Mouse (Mus musculus) adrenal gland, adult 2 months (tissue): ENCODE results near the gene Prom2. TPM values are rescaled to one million over a fixed set of nuclear protein-coding genes. Genes with fewer than 3 reads are reported as not detected.

Experiments used
- DNase-seq: peaks from one replicate; pipeline ENCODE4 v3.0.0; 2021
- long read RNA-seq: library from polyadenylated mRNA; stranded (forward); transcript quantifications from one replicate; pipeline ENCODE4 v2.0.0, GENCODE M21; 2021
- polyA plus RNA-seq: library from polyadenylated mRNA; depleted of rRNA; stranded (reverse); fragments of >200 nt; gene quantifications from 2 replicates; pipeline ENCODE4 v1.2.3, GENCODE M21; 2012; rRNA removed
- total RNA-seq, 2 experiments: library from RNA; stranded (reverse); gene quantifications; 2 replicates each; pipeline ENCODE4 v1.2.3; 2021

Prom2 gene
- total RNA-seq, result under 1 TPM; 0.37 to 0.83 TPM
- polyA plus RNA-seq, result 0.42 and 0.63 TPM in 2 replicates
- long read RNA-seq, result 0 reads

- DNase-seq, result no peak
Observed at GRCm38 (mm10) chr2:127541185-127541584, at the start of gene Prom2. TSS of gene Prom2 (minus strand) at chr2:127541467.

DNA sequence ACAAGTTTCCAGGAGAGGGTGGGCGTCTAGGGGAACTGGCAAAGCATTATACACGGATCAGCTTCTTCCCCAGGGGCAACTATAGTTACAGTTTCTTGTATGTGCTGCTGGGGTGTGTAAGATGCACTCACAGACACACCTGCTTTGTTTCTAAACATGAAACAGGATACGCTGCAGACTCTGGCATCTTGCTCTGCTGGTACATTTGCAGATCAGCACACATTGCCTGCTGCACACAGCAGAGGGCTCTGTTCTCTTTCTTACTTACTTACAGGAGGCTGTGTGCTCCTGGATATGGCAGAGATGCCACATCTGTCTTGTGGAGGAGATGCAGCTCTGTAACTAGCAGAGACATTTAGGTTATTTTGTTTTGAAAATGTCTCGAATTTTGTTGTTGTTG, 49.6 kb upstream of the Prom2 start:
- DNase-seq, result no peak

GRCm38 (mm10) chr2:127590204-127590603, 48.9 kb upstream of the Prom2 start:
- no peak for DNase-seq

DNA sequence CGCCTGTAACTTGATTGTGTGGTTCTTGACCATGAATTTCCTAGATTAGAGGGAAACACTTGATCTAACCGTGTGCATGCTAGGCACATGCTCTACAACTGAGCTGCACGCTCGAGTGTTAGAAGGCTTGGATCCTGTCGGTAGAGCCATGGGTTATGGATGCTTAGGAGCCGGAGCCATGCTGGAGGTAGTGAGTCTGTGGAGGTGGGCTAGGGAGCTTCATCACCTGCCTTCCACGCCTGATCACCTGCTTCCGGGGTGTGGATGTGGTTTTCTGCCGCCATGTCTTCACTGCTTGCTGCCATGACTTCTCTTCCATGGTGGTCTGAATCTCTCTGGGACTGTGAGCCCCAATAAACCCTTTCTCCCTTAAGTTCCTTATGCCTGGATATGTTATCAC, 47.6 kb upstream of the Prom2 start:
- no peak for DNase-seq

DNA sequence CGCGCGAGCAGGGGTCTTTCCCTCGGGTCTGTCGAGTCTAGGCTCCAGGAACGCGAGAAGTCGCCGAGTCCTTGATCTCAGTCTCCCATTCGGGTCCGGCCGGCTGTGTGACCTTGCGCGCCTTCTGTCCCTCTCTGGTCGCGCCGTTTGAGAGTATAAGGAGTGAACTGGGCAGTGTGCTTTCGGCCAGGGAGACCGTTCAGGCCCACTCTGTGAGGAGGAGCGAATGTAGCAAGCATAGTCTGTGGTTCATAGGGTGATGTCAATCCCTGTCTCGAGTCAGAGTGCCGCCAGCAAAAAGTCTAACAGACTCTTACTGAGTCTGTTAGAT, 46.2 kb upstream of the Prom2 start:
- no peak for DNase-seq

DNA sequence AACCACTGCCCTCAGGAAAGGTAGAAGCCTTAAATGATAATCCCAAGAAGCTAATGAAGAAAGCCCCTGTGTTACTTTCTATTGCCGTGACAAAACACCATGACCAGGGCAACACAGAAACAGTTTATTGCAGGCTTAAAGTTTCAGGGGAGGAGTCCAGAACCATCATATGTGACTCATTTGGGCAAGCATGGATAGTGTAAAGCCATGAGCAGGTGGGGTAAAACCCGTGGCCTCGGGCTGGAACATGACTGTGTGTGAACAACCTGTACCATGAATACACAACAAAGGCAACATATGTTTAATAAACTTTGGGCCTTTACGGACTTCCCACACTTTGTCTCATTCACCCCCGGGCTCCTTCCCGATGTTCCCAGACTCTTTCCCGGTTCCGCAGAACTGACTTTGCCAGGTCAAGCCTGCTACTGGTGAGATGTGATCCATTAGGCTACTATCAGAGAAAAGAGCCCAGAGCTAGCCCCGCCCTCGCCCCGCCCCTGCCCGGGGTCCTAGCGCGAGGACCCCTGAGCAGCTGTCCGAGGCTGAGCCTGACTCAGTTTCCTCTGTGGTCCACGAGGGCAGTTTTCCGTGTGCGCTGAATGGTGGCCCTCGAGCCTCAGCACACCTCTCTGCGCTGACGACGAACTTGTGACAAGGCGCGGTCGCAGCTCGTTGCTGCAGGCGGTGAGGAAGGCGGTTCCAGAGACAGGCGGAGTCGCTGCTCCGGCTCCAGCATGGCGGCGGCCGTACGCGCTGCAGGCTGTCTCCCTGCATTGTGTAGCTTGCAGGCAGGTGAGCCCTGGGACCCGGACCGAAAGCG, 45.6 kb upstream of the Prom2 start, which contains the start of the genes Zfp661 and Mrps5:
Gene Zfp661, minus strand, starts transcription at position 401 of the 820 bp plus-strand sequence.
Gene Mrps5, plus strand, starts transcription at position 529 of the 820 bp plus-strand sequence.
- DNase-seq, result peak; percentile 89

GRCm38 (mm10) chr2:127584436-127584858, 43.2 kb upstream of the Prom2 start:
- peak; percentile 95 for DNase-seq

GRCm38 (mm10) chr2:127573322-127573721, 32.1 kb upstream of the Prom2 start:
- no peak for DNase-seq

- DNase-seq, result peak; percentile 76
Observed at GRCm38 (mm10) chr2:127559070-127559966, 18.1 kb upstream of the Prom2 start.

GRCm38 (mm10) chr2:127551078-127551477, 9.8 kb upstream of the Prom2 start:
- DNase-seq, result no peak

GRCm38 (mm10) chr2:127550446-127550845, 9.2 kb upstream of the Prom2 start:
- DNase-seq, result no peak

DNA sequence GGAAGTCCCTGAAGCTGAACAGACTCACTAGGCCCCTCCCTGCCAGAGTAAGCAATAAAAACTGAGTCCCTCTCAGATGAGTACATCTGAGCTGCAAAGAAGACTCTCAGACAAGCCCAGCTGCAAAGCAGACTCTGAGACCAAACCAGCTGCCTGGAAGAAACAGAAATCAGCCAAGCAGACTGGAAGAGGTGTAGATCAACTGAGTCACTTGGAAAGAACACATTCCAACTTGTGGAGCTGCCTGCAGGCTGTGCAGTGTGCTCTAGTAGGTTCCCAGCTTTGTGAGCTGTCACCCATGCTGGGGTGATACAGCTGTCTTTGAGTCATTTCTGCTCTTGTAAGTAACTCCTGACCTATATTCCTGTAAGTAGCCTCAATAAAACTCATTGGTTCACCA, 8.4 kb upstream of the Prom2 start:
- no peak for DNase-seq

GRCm38 (mm10) chr2:127548342-127549074, 7.2 kb upstream of the Prom2 start:
- no peak for DNase-seq

DNA sequence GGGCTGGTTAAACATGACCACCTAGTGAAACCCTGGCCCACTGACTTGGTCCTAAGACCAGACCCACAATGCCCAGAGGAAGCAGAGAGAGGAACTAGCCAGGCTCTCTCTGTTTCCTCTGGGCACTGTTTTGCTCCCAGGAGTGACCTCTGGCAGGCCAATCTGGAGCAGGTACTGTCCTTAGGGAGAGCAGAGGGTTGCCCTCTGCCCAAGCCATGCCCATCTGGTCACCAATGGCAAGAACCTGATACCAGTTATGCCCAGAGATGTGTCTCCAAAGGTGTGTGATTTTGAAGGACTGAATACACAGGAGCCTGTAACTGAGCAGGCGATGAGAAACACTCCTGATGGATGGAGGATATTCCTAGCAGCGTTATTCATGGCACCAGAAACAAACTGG, 430 bp upstream of the Prom2 start:
- DNase-seq, result no peak

GRCm38 (mm10) chr2:127539494-127539893, 1.8 kb downstream of the Prom2 start:
- DNase-seq, result no peak

DNA sequence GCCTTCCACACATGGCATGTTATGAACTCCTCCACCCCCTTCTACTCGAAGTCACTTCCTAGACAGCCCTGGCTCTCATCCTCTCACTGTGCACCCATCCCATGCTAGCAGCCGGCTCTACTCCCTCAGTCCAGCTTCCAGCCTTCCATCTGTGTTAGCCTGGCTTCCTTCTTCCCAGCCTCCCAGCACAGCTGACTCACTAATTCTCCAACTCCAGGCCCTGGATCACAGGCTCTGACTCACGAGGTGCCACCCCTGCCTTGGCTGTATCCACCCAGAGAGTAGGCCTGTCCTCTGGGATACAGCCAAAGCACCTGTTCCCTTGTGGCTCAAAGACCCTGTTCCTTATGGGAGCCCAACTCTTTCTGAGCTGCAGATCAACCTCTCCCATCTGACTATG, 3.7 kb downstream of the Prom2 start:
- peak; percentile 75 for DNase-seq

DNA sequence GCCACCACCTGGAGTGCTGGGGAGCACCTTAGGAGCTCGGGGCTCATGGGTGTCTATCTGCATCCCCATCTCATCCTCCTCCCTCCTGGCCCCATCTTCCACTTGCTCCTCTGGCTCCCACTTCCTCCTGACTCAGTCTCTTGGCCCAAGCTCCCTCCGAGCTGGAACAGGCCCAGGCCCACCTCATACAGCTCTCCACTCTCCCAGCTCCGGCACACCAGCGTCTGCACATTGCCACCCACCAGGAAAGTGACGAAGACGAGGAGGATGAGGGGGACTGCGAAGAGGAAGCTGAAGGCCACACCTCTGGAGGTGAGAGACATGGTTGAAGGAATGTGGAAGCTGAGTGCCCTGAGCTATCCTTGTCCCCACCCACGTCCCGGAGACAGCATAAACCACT, 5.9 kb downstream of the Prom2 start:
- no peak for DNase-seq

DNA sequence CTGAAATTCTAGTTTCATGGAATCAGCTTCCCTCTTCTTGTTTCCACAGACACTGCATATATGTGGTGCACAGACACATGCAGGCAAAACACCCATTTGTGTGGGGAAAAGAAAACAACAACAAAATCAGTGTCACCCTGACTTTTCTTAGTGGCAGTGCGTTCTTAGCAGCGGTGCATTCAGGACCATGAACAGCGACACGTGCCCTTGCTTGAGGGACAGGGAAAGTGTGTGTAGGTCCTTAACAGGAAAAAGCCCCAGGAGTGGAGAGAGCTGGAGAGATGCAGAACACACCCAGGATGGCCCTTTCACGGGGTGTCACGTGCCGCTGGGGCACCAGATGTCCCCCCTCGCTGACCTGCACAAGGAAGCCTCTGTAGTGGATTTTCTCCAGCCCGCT, 8.9 kb downstream of the Prom2 start:
- DNase-seq, result no peak

DNA sequence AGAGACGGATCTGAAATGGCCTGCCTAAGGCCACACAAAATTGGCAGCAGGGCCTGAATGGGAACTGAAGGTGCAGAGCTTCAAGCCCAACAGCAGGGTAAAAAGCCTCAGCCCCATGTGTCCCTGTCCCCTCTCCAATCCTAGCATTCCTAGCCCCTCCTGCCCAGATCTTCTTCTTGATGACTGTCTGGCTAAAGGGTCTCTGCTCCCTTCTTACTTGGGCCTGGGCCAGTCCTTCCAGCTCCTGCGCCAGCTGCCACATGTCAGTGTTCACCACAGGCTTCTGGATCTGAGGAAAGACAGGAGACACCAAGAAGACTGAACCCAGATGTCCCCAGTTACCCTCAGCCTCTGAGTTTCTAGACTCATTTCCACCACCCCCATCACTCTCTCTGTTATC, 9.7 kb downstream of the Prom2 start:
- no peak for DNase-seq

DNA sequence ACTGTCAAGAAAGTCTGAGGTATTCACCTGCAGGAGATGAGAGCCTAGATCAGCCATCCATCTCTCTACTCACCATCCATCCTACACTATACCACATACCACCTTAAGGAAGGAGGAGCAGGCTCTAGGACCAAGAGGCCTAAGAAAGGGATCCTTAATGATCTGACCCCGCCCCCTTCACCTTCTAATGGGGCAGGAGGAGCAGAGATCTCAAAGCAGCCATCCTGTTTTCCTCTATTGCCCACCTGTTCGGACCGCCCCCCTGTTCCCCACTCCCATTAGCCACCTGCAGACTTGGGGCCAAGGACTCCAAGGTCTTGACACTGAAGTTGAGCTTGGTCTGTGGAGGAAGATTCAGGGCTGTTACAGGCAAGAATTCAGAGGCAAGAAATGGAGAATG, 10.8 kb downstream of the Prom2 start:
- no peak for DNase-seq

DNA sequence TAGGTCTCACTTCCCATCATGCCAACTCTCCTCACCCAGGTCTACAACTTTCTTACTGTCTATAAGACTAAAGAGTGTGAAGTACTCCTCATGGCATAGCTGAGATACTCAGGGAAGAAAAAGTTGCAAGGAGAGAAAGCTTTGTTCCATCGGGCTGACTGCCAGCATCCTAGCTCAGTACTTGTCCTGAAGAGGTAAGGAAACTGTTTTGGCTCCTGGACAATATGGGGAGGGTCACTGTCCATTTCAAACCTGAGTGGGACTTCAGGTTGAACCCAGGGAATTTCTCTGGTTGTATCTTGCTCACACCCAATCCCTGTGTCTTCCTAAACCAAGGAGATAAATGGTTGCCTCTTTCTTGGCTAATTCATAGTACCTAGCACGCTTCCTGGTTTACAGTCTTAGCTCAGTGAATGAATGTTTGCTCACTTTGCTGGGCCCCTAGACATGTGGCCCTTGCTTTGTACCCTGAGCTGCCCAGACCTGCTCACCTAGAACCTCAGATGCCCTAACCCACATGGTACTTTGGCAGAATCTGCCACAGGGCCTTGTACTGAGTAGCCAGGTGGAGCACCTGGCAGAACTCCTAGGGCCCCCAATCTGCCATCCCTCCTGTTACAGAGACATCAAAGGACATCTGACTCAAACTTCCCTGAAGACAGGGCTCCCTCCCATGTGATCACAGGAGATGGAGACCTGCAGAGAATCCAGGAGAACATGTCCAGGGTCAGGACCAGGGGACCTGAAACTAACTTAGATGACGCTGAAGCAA, 16.1 kb downstream of the Prom2 start:
- no peak for DNase-seq
